In genomic region chr6:89003197-89003923, GRCm38 (mm10) we compare ENCODE assay signal across 10 mouse cellular contexts.
DNase-seq lines count a peak whose midpoint lies in the region; ATAC-seq lines count a peak whose summit lies in the region.
"Had no signal": no experiment of that assay in that cellular context is flagged by ENCODE, and none has a peak within 500 bp of the region (broad histone marks: within the 10 kb centered on the region; RNA-seq: fewer than 3 reads in every experiment).

No protein-coding gene starts in this region.

- H3K4me2 ChIP-seq in forebrain, embryonic 13.5 days: no peak overlapping the region
- no peak overlapping the region for H3K4me2 ChIP-seq in neural tube, embryonic 11.5 days (ENCODE audit: low read depth)
- H3K4me2 ChIP-seq in limb, embryonic 13.5 days (replicated peaks): no peak overlapping the region

- H3K27ac ChIP-seq in forebrain, embryonic 13.5 days: no peak overlapping the region
- no peak overlapping the region for H3K27ac ChIP-seq in forebrain, embryonic 10.5 days
- H3K27ac ChIP-seq in neural tube, embryonic 11.5 days (ENCODE audit: low read depth, low read length): no peak overlapping the region
- H3K27ac ChIP-seq in limb, embryonic 13.5 days: no peak overlapping the region

- no peak overlapping the region for H3K9ac ChIP-seq in forebrain, embryonic 13.5 days
- no peak overlapping the region for H3K9ac ChIP-seq in neural tube, embryonic 11.5 days (ENCODE audit: low read length)
- H3K9ac ChIP-seq in limb, embryonic 13.5 days: no peak overlapping the region
- H3K9ac ChIP-seq: liver, postnatal 0 days had no signal

- no peaks in the 10 kb centered on the region for H3K36me3 ChIP-seq in forebrain, embryonic 13.5 days (ENCODE audit: poor library complexity, severe bottlenecking)
- no peaks in the 10 kb centered on the region for H3K36me3 ChIP-seq in forebrain, embryonic 10.5 days (replicated peaks)
- H3K36me3 ChIP-seq in neural tube, embryonic 11.5 days (ENCODE audit: control insufficient read depth, insufficient read depth, low read length): no peaks in the 10 kb centered on the region
- no peaks in the 10 kb centered on the region for H3K36me3 ChIP-seq in limb, embryonic 13.5 days

- no peaks in the 10 kb centered on the region for H3K9me3 ChIP-seq in forebrain, embryonic 13.5 days (replicated peaks)
- H3K9me3 ChIP-seq in forebrain, embryonic 10.5 days: no peaks in the 10 kb centered on the region
- no peaks in the 10 kb centered on the region for H3K9me3 ChIP-seq in neural tube, embryonic 11.5 days (ENCODE audit: control insufficient read depth, low read length)
- no peaks in the 10 kb centered on the region for H3K9me3 ChIP-seq in limb, embryonic 13.5 days

- 52% methylated on average over 6 of the region's 6 CpGs for WGBS in forebrain, embryonic 13.5 days
- WGBS in forebrain, embryonic 10.5 days: 70% methylated on average over 6 of the region's 6 CpGs
- WGBS in neural tube, embryonic 11.5 days: 69% methylated on average over 6 of the region's 6 CpGs
- 41% methylated on average over 6 of the region's 6 CpGs for WGBS in limb, embryonic 13.5 days

- no peak for DNase-seq in forebrain, embryonic 10.5 days (ENCODE audit: extremely low spot score, low spot score)
- DNase-seq in neural tube, embryonic 11.5 days (ENCODE audit: low spot score): no peak
- no peak for DNase-seq in neural tube, embryonic 10.5 days (ENCODE audit: extremely low spot score, low spot score)
- peak; percentile 31 for DNase-seq in thymus, postnatal 14 days
- DNase-seq in ovary, postnatal 10 days (ENCODE audit: low spot score): no peak
- no peak for DNase-seq in layer of hippocampus, adult 8-10 months (ENCODE audit: low spot score in 2 of 2)
- DNase-seq: cerebellum, adult 9-11 months; liver, postnatal 0 days had no signal

- ATAC-seq in forebrain, embryonic 13.5 days: peak; percentile 44
- ATAC-seq in neural tube, embryonic 11.5 days (ENCODE audit: insufficient read depth, low FRiP score, low TSS enrichment): 0 out of 2 replicates have a peak, but pooled peaks have one; percentile 21
- peak; percentile 44; the same call in 1 of the 2 replicates for ATAC-seq in limb, embryonic 13.5 days (ENCODE audit: low FRiP score, low read depth)
- ATAC-seq: liver, postnatal 0 days had no signal

- H3K4me3 ChIP-seq in forebrain, embryonic 13.5 days: no peak overlapping the region
- no peak overlapping the region for H3K4me3 ChIP-seq in forebrain, embryonic 10.5 days
- H3K4me3 ChIP-seq in neural tube, embryonic 11.5 days (ENCODE audit: low read depth, low read length): no peak overlapping the region
- no peak overlapping the region for H3K4me3 ChIP-seq in limb, embryonic 13.5 days

- peaks cover 40% of the 10 kb centered on the region for H3K27me3 ChIP-seq in forebrain, embryonic 13.5 days
- peaks cover 58% of the 10 kb centered on the region for H3K27me3 ChIP-seq in forebrain, embryonic 10.5 days (ENCODE audit: poor library complexity, severe bottlenecking)
- no peaks in the 10 kb centered on the region for H3K27me3 ChIP-seq in neural tube, embryonic 11.5 days (ENCODE audit: control insufficient read depth, insufficient read depth, low read length)
- H3K27me3 ChIP-seq in limb, embryonic 13.5 days: no peaks in the 10 kb centered on the region; the same call in 1 of the 2 replicates

- H3K4me1 ChIP-seq in forebrain, embryonic 13.5 days: peaks cover 33% of the 10 kb centered on the region
- H3K4me1 ChIP-seq in forebrain, embryonic 10.5 days: peaks cover 45% of the 10 kb centered on the region
- peaks cover 13% of the 10 kb centered on the region for H3K4me1 ChIP-seq in neural tube, embryonic 11.5 days (ENCODE audit: control insufficient read depth, insufficient read depth, low read length)
- H3K4me1 ChIP-seq in limb, embryonic 13.5 days: peaks cover 5% of the 10 kb centered on the region
